Mouse (Mus musculus) 3134 (cell line): Measurements from ENCODE around the gene Arhgap42.

Source experiments
- DNase-seq: peaks from one replicate; pipeline ENCODE4 v3.0.0-alpha.2; 2011; ENCODE audit warnings: low spot score; ENCODE audit not compliant: insufficient read length; ENCODE audit errors: extremely low read depth

The Arhgap42 gene

GRCm38 (mm10) chr9:9049202-9049601 lies 189.7 kb downstream of the Arhgap42 start:
- DNase-seq = peak; percentile 25

GRCm38 (mm10) chr9:9041009-9041408 lies 197.9 kb downstream of the Arhgap42 start:
- DNase-seq = no peak

- no peak for DNase-seq
These were observed 201.8 kb downstream of the Arhgap42 start for GRCm38 (mm10) chr9:9037017-9037671.

- DNase-seq = no peak
These were observed 211.0 kb downstream of the Arhgap42 start for GRCm38 (mm10) chr9:9027904-9028303.

- DNase-seq = no peak
These were observed 211.5 kb downstream of the Arhgap42 start for GRCm38 (mm10) chr9:9027445-9027844.

GRCm38 (mm10) chr9:9015108-9015507 lies 223.8 kb downstream of the Arhgap42 start:
- DNase-seq = no peak

- no peak for DNase-seq
These were observed 237.7 kb downstream of the Arhgap42 start for GRCm38 (mm10) chr9:9001170-9001569.

- no peak for DNase-seq
These were observed 242.4 kb downstream of the Arhgap42 start for GRCm38 (mm10) chr9:8996494-8996893.

GRCm38 (mm10) chr9:8982315-8982714 lies 256.6 kb downstream of the Arhgap42 start:
- DNase-seq = no peak

GRCm38 (mm10) chr9:8977775-8978174 lies 261.1 kb downstream of the Arhgap42 start:
- DNase-seq = no peak

GRCm38 (mm10) chr9:8971491-8971890 lies 267.4 kb downstream of the Arhgap42 start, which contains the start of gene Gm16485:
Gene Gm16485, plus strand, starts transcription at chr9:8971791.
- no peak for DNase-seq

- DNase-seq = no peak
These were observed 268.7 kb downstream of the Arhgap42 start for GRCm38 (mm10) chr9:8970240-8970639.

GRCm38 (mm10) chr9:8964512-8965133 lies 274.3 kb downstream of the Arhgap42 start:
- peak; percentile 1 for DNase-seq

- no peak for DNase-seq
These were observed 285.6 kb downstream of the Arhgap42 start for GRCm38 (mm10) chr9:8953306-8953705.
